Mouse (Mus musculus): ENCODE measurements around the gene C2cd4d.

GRCm38 (mm10) chr3:94388047-94388446 lies 25.8 kb downstream of the C2cd4d start:
- TF ChIP-seq CTCF (IDR thresholded peaks at IDR 0.05; ENCODE audit: low read depth) (no peak), EP300 (IDR thresholded peaks at IDR 0.05; ENCODE audit: low read depth) (no peak)
